7 mouse cellular contexts compared by ENCODE assay signal in genomic region chr13:74854338-74855047, GRCm38 (mm10). TPM values are rescaled to one million over a fixed set of nuclear protein-coding genes. Genes with fewer than 3 reads are reported as not detected.
A peak's percentile ranks its signal among the peaks of the same experiment; 100 is the strongest.
DNase-seq lines count a peak whose midpoint lies in the region; ATAC-seq lines count a peak whose summit lies in the region.

No protein-coding gene starts in this region.

- H3K27me3 ChIP-seq in limb, embryonic 10.5 days (ENCODE audit: low read depth, poor library complexity, severe bottlenecking): no peaks in the 10 kb centered on the region
- H3K27me3 ChIP-seq in midbrain, embryonic 15.5 days (replicated peaks): no peaks in the 10 kb centered on the region

- H3K4me1 ChIP-seq in limb, embryonic 10.5 days: no peaks in the 10 kb centered on the region
- no peaks in the 10 kb centered on the region for H3K4me1 ChIP-seq in midbrain, embryonic 15.5 days

- no peak overlapping the region for H3K4me2 ChIP-seq in midbrain, embryonic 15.5 days

- H3K9me3 ChIP-seq in limb, embryonic 10.5 days (replicated peaks): no peaks in the 10 kb centered on the region
- H3K9me3 ChIP-seq in midbrain, embryonic 15.5 days: no peaks in the 10 kb centered on the region

- peak; percentile 84 for ATAC-seq in midbrain, embryonic 15.5 days (replicated peaks)

- DNase-seq in adrenal gland, adult 2 months: peak; percentile 72
- DNase-seq in embryo, embryonic 10 days (ENCODE audit: low spot score): peak; percentile 70
- DNase-seq in gastrocnemius, postnatal 36 days: peak; percentile 16 to 36
- DNase-seq in kidney, adult 18-20 months: peak; percentile 70
- DNase-seq in limb, embryonic 10.5 days (ENCODE audit: low spot score): peak; percentile 66
- peak; percentile 29 for DNase-seq in spleen, adult 12 weeks (ENCODE audit: low spot score)

- no peaks in the 10 kb centered on the region for H3K36me3 ChIP-seq in limb, embryonic 10.5 days
- no peaks in the 10 kb centered on the region for H3K36me3 ChIP-seq in midbrain, embryonic 15.5 days (replicated peaks)

- no peak overlapping the region for H3K27ac ChIP-seq in limb, embryonic 10.5 days
- no peak overlapping the region for H3K27ac ChIP-seq in midbrain, embryonic 15.5 days

- H3K4me3 ChIP-seq in limb, embryonic 10.5 days: no peak overlapping the region
- H3K4me3 ChIP-seq in midbrain, embryonic 15.5 days: no peak overlapping the region

- WGBS in limb, embryonic 10.5 days: 9% methylated on average over 3 of the region's 3 CpGs
- 5% methylated on average over 3 of the region's 3 CpGs for WGBS in midbrain, embryonic 15.5 days

- no peak overlapping the region for H3K9ac ChIP-seq in midbrain, embryonic 15.5 days

- intact Hi-C loops in gastrocnemius, postnatal 36 days (cut with DNase I): loop anchor here (2.0 to 5.0 kb wide), 2 partner anchors 216 to 1028 kb away; partner anchors contain the start of gene Erap1

RNA-seq across cellular contexts. Expression of gene Cast, which starts 45.9 kb away (rescaled TPM):
- total RNA-seq in adrenal gland, adult 2 months (2021): 10 to 100 TPM; 78.1 to 85.1 TPM
- 1.8 and 1.9 TPM in 2 replicates for polyA plus RNA-seq in adrenal gland, adult 2 months (2012; rRNA removed)
- total RNA-seq in gastrocnemius, postnatal 36 days (2021): 10 to 100 TPM; 85.2 to 87.1 TPM
- polyA plus RNA-seq in limb, embryonic 10.5 days (2016; fragmentation: Nextera tagmentation; extraction: Ambion mirVana): 16.2 and 21.4 TPM in 2 replicates
- 7.1 and 7.4 TPM in 2 replicates for polyA plus RNA-seq in midbrain, embryonic 15.5 days (2015; fragmentation: Nextera tagmentation; extraction: Ambion mirVana)
